Mouse (Mus musculus) thymus, adult 2 months (tissue): ENCODE data around the gene Htr1d. TPM values are rescaled to one million over a fixed set of nuclear protein-coding genes. Genes with fewer than 3 reads are reported as not detected.

ENCODE experiments used
- DNase-seq: peaks from one replicate; pipeline ENCODE4 v3.0.0; 2021
- H3K27ac ChIP-seq: fragments of 200-500 bp; 2 replicates; pipeline ENCODE4 v1.5.1; 2012; ENCODE audit warnings: low read length, control low read depth; ENCODE audit not compliant: control insufficient read depth, insufficient read depth
- H3K27me3 ChIP-seq: fragments of 200-500 bp; 2 replicates; pipeline ENCODE4 v1.6.1; 2012; ENCODE audit warnings: mild to moderate bottlenecking, low read length, moderate library complexity, mixed read lengths; ENCODE audit not compliant: control insufficient read depth, insufficient read depth
- H3K36me3 ChIP-seq: fragments of 200-500 bp; 2 replicates; pipeline ENCODE4 v1.6.1; 2012; ENCODE audit warnings: mild to moderate bottlenecking, low read length, moderate library complexity; ENCODE audit not compliant: control insufficient read depth, insufficient read depth
- H3K4me1 ChIP-seq: fragments of 200-500 bp; replicated peaks from 2 replicates; pipeline ENCODE4 v1.6.1; 2012; ENCODE audit warnings: low read length; ENCODE audit not compliant: control insufficient read depth, insufficient read depth
- H3K4me3 ChIP-seq: fragments of 200-500 bp; 2 replicates; pipeline ENCODE4 v1.5.1; 2012; ENCODE audit warnings: mild to moderate bottlenecking, low read length, control low read depth, moderate library complexity; ENCODE audit not compliant: control insufficient read depth, insufficient read depth
- CTCF ChIP-seq: fragments of 200-500 bp; IDR thresholded peaks from 2 replicates; pipeline ENCODE4 v1.5.1; 2012; ENCODE audit warnings: mild to moderate bottlenecking, control low read depth, low read length, moderate library complexity, borderline replicate concordance; ENCODE audit not compliant: control insufficient read depth, poor library complexity, insufficient read depth; ENCODE audit errors: extremely low read depth
- POLR2A ChIP-seq: fragments of 200-500 bp; IDR thresholded peaks from 2 replicates; pipeline ENCODE4 v1.6.1; 2012; ENCODE audit warnings: mild to moderate bottlenecking, low read length, control low read depth, moderate library complexity; ENCODE audit not compliant: control insufficient read depth, poor library complexity, insufficient read depth; ENCODE audit errors: extremely low read depth
- WGBS: fragments of 180-500 bp; shearing (Covaris S2); methylation state at CpG from one replicate; pipeline ENCODE4 v1.1.7; 2018; 5-methylcytosine and 5-hydroxymethylcytosine counted together
- polyA plus RNA-seq: library from polyadenylated mRNA; depleted of rRNA; stranded (reverse); fragments of >200 nt; gene quantifications from 2 replicates; pipeline ENCODE4 v1.2.3, GENCODE M21; 2012; rRNA removed

The Htr1d gene
- polyA plus RNA-seq, 1 experiment = 0.24 TPM

DNA sequence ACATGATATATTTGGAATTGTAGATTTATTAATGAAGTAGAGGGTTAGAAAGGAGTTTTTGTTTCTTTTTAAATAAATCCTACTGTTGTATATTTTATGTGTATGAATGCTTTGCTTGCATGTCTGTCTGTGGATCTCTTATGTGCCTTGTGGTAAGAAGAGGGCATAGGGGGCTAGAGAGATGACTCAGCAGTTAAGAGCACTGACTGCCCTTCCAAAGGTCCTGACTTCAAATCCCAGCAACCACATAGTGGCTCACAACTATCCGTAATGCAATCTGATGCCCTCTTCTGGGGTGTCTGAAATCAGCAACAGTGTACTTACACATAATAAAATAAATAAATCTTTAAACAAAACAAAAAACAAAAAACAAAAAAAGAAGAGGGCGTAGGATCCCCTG lies 63.2 kb downstream of the Htr1d start:
- H3K4me1 ChIP-seq = no peaks in the 10 kb centered on the region
- H3K27ac ChIP-seq = no peak overlapping the region
- H3K36me3 ChIP-seq = no peaks in the 10 kb centered on the region
- no peak for TF ChIP-seq POLR2A
- no peak for TF ChIP-seq CTCF
- no peak for DNase-seq
- no peaks in the 10 kb centered on the region for H3K27me3 ChIP-seq
- 91% methylated on average over 2 of the region's 2 CpGs for WGBS
- H3K4me3 ChIP-seq = no peak overlapping the region

Other genes with a start within 250 kb of the Htr1d start
- gene Asap3, start 217.2 kb upstream of the Htr1d start, polyA plus RNA-seq = 4.1 and 4.4 TPM in 2 replicates
- gene Tcea3, start 175.8 kb upstream of the Htr1d start, polyA plus RNA-seq = 0.66 and 1.8 TPM in 2 replicates
- gene Zfp46, start 138.8 kb upstream of the Htr1d start, polyA plus RNA-seq = 15.6 and 18.7 TPM in 2 replicates
- 21.0 and 21.5 TPM in 2 replicates for gene Hnrnpr, start 112.6 kb upstream of the Htr1d start, polyA plus RNA-seq
- 0.14 and 0.19 TPM in 2 replicates for gene 6030445D17Rik, start 38.7 kb downstream of the Htr1d start, polyA plus RNA-seq
- gene Luzp1, start 46.2 kb downstream of the Htr1d start, polyA plus RNA-seq = 4.1 and 5.0 TPM in 2 replicates
- gene Kdm1a, start 179.2 kb downstream of the Htr1d start, polyA plus RNA-seq = 64.3 and 70.4 TPM in 2 replicates
- not detected in 2 replicates for gene Tex46, start 186.9 kb downstream of the Htr1d start, polyA plus RNA-seq
- 1.1 and 1.2 TPM in 2 replicates for gene Lactbl1, start 199.1 kb downstream of the Htr1d start, polyA plus RNA-seq